Mouse (Mus musculus) heart, postnatal 4 days (tissue): ENCODE measurements at regions not wholly inside any gene's neighbourhood (a gene's known extent, or its start where the extent isn't known, plus 50 kb on each side); places are given as distances from the start of the nearest gene placed in this dataset.
"Not testable (repeated sequence)": the region's sequence is repeated elsewhere in the genome, so short reads cannot be mapped to it uniquely, and the experiment has no call there.

Experiments
- DNase-seq: peaks from one replicate; pipeline ENCODE4 v3.0.0; 2021

DNA sequence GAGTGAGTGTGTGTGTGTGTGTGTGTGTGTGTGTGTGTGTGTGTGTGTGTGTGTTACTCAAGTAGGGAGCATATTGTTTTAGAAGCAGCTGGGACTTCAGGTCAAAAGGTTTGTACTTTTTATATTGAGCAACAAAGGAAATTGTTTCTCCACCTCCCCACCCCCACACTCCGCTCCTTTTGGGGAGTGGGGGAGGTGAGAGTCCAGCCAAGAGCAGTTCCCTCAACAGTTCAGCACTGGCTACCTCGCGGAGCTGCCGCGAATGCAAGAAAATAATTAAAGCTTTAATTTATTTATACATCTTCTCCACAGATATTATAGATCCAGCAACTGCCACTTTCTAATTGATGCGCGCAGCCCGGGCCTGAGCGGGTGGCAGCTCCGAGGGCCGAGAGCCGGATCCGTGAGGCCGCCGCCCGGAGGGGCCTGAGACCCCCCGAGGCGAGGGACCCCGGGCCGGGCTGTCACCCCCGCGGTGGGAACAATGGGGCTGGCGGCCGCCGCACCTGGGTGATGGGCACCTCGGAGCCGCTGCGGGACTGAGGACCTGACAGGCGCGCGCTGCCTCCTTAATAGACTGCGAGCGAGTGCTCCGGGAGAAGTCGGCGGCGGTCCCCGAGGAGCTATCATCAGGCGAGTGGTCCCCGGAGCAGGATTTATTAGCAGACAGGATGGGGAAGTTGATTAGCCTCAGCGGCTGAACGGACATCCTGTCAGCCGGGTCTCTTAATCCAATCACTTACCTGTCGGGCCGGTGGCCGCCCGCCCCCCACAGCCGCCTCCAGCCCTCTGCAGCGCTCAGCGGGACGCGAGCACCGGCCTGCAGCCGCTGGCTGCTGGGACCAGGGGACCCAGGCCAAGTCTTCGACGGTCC, 124.4 kb downstream of the Melk start:
- DNase-seq = no peak

DNA sequence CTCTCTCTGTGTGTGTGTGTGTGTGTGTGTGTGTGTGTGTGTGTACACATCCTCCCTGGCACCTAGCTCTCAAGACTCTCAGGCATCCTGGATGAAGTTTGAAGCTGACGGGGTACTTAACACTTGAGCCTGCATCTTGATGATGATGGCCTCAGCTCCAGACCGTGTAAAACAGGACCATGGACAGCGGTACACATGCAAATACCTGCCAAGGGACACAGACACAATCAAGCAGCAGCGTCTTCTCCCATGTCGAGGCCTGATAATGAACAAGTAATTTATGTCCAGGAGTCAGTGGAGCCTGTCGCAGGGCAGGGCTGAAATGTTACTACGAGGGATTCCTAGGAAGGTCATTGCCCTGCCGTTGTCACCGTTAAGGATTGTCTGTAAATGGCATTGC, 133.9 kb downstream of the Melk start:
- DNase-seq = peak; percentile 35

DNA sequence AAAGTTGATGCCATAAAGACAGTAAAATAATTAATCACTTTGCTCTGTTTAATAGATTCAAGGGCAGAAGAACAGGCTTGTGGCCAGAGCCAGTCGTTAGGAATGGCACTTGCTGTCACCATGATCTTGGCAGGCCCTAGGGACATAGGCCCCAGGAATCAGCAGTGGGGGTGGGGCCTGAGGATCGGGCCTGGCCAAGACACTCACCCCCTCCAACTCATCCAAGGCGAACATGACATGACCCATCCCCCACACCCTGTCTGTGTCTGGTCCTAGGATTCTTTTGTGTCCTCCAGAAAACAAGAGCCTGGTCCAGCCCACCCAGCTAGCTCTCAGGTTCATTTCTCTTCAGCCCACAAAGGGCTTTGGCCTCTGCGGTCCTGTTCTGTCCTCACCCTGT, 144.8 kb downstream of the Melk start:
- DNase-seq = no peak

DNA sequence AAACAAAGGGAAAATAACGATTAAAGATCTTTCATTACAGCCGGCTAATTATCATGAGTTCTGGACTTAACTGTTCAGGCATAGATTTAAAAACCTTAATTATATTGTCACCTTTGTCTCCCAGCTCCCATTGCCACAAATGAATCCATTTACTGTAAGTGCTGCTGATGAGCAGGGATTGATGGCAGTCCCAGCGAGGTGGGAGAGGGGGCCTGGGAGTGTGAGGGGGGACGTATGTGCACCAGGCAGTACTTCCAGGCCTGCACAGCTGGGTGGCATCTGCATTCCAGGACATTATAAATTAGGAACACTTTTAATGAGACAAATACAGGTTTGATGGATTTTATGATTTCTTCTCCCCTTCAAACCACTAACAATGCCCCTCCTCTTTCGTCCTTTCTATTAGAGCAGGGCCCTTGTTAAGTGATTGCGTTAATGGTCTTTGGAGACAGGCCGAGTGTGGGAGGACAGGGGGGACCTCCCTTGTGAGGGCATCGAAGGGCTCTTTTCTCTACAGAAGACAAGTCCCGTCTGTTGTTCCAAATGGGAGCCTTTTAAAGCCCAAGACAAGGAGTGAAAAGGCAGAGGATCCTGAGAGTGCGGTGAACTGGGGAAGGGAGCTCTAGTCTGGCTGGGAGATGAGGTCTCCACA, 150.3 kb downstream of the Melk start:
- DNase-seq = no peak

DNA sequence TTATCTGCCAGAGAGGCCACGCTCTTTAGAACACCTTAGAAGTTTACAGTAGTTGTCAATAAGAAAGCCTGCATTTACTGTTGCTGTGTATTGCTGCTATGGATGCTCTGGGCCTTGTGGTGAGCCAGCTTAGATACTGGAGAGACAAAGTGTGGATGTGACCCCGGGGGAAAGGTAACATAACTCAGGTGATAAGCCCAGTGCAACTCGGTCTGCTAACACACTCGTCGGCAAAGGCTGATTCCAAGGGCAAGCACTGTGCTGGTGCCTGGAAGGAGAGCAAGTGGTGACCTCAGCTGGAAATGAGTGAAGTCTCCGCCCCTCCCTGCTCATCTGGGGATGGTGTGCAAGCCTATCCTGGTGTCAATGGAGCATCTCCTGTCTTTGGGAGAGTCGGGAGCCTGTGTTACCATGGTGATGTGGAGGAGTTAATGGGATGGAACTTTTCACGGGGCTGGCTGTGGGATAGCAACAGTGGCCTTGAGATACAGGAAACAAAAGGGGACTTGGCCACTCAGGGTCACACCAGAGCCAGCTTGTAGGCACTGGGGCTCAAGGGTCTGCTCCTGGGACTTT, 151.5 kb downstream of the Melk start:
- DNase-seq = no peak

DNA sequence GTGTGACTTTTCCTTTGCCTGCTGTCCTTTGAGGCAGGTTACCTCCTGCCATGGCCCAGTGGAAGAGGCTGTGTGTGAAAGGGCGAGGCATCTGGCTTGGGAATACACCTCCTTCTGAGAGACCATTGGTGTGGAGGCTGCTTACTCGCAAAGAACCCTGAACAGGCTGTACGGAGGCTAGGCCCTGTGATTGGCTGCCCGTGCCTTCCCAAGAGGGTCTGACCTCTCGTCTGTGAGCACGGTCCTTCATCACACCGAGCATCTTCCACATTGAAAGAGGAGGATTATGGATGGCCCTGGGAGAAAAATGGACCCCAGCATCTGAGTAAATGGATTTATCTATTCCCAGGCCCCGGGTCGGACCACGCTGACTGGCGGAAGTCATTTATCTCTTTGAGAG, 152.9 kb downstream of the Melk start:
- DNase-seq = no peak

DNA sequence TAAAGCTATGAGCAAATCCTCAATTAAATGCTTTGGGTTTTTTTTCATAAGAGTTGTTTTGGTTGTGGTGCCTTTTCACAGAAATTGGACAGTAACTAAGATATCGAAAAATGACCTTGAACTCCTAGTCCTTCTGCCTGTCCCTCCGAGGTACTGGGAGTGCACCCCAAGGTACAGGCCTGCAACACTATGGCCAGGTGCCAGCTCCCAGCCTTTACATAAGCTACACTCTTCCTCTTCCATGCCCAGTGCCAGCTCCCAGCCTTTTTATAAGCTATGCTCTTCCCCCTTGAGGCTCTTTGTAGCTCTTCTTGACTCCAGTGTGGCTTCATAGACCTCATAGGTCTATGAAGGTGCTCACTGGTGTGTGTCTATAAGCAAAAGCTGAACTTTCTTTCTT, 155.2 kb downstream of the Melk start:
- DNase-seq = no peak

DNA sequence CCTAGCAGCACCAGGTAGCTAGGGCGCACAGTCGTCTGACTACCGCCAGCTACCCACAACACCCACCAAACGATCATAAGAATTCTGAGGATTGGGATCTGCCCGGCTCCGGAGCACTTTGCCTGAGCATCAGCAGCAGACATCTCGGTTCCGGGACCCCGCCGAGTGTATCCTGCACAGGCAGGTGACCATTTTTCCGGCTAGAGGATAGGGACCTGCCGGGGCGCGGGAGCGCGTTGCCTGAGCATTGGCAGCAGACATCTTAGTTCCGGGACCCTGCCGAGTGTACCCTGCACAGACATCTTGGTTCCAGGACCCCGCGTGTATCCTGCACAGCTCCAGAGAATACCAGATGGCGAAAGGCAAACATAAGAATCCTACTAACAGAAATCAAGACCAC, 172.8 kb downstream of the Melk start:
- not testable (repeated sequence) for DNase-seq
